Mouse (Mus musculus): ENCODE data around the gene Gm21637. TPM values are rescaled to one million over a fixed set of nuclear protein-coding genes. Genes with fewer than 3 reads are reported as not detected.
"Not testable (repeated sequence)": the region's sequence is repeated elsewhere in the genome, so short reads cannot be mapped to it uniquely, and the experiment has no call there.

Gm21637 gene
- polyA plus RNA-seq (2012) = not detected in 2 replicates

- H3K9me3 ChIP-seq (ENCODE audit: control insufficient read depth, low read length); H3K4me3 ChIP-seq (replicated peaks); H3K27me3 ChIP-seq (ENCODE audit: control insufficient read depth); H3K36me3 ChIP-seq (ENCODE audit: control insufficient read depth); H3K4me1 ChIP-seq (ENCODE audit: control insufficient read depth): not testable (repeated sequence)
Measured at GRCm38 (mm10) chrX:31961744-31962143, at the start of gene Gm21637. Gene Gm21637 (plus strand): TSS chrX:31962044.

Other genes with a start within 250 kb of the Gm21637 start
- gene Btbd35f25, start 244.9 kb upstream of the Gm21637 start, polyA plus RNA-seq (2012) = not detected in 2 replicates
- gene Btbd35f22, start 85.8 kb downstream of the Gm21637 start, polyA plus RNA-seq (2012) = not detected in 2 replicates